Mouse (Mus musculus): ENCODE data around the gene Bptf.
"Not testable (repeated sequence)": the region's sequence is repeated elsewhere in the genome, so short reads cannot be mapped to it uniquely, and the experiment has no call there.

Bptf gene

DNA sequence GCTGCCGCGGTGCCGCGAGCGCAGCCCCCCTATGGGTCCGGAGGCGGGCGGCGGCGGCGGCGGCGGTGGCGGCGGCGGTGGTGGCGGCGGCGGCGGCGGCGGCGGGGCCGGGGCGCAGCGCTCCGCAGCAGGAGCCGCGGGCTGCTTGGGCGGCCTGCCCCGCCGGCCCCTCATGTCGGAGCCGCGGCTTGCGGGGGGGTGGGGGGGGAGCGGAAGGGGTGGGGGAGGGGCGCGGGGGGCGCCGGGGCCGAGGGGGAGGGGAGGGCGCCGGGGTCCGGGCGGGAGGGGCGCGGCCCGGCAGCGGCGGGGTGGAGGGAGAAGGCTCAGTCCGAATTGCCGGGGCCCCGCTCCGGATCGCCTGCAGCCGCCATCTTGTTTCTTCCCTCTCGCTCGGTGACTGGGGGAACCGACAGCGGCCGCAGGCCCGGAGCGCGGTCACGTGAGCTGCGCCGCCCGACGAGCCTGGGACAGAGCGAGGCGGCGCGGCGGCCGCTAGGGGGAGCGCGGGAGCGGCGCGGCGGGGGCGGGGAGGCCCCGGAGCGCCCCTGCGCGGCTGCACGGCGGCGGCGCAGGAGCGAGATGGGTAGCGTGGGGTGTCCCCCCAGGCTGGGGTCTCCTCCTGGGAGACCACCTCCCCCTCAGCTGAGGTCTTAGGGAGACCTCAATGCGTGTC, at the start of gene Bptf:
Bptf (minus strand) TSS at position 379 of the 673 bp plus-strand sequence.
- peak; percentile 92 for DNase-seq

DNA sequence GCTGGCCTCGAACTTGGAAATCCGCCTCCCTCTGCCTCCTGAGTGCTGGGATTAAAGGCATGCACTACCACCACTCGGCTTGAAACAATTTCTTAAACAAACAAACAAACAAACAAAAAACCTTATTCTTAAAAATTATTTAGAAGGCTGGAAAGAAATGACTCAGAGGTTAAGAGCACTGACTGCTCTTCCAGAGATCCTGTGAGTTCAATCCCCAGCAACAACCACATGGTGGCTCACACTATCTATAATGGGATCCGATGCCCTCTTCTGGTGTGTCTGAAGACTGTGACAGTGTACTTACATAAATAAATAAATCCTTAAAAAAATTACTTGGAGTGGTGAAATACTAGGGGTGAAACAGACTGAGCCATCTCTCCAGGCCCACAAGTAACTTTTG, 29.3 kb upstream of the Bptf start:
- no peak for DNase-seq

DNA sequence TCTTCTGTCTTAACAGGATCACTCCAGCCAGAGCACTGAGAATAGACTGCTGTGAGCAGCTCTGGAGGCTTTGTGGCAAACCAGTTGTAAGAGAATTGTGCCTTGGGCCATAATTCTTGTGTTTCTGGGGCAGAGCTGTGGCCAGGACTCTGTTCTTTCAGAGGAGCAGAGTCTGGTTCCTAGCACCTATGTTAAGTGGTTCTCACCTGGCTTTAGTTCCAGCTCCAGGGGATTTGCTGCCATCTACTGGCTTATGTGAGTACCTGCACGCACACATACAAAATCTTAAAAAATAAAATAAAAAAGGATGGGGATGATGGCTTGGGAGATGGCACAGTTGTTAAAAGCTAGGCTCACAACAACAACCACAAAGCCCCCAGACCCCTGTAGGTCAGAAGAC, 27.1 kb upstream of the Bptf start:
- DNase-seq: no peak

DNA sequence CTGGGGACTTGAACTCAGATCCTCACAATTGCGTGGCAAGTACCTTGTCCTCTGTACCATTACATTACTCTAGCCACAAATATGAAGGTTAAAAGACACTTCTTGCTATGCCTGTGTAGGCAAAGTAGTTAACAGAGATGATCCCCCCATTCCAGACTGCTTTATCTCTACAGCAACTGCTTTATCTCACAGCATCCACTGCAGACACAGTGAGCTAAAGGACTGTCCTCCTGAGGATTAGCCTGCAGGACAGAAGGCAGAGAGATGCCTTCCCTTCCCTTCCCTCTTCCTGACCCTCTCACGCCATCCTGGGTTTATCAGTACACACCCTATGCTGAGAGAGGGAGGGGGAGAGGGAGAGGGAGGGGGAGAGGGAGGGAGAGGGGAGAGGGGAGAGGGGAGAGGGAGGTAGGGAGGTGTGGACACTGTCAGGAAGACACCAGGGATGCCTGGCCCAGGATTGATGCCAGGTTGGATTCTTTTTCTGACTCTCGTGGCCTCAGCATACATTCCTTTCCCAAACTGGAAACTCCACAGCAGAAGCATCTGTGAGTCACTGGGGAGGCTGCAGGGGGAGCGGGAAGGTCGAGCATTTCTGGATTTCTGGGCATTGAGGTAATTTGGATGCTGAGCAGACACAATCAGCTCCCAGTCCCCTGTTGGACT, 25.2 kb upstream of the Bptf start:
- DNase-seq: no peak

DNA sequence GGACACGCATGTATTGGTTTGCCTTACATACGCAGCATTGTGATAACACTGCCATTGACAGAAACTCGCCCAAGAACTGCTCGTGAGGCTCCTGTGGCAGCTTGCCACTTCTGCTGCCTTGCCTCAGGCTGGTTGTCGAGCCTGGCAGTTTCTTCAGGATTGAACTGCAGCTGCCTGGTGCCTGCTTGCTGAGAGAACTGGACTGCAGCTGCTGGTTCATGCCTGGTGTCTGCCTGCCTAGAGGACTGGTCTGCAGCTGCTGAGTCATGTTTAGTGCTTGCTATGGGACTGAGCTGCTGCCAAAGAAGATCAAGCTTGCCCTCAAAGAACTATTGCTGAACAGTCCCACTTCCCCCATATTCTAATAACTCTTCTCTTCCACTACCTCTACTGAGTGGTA, 23.4 kb upstream of the Bptf start:
- DNase-seq: no peak

DNA sequence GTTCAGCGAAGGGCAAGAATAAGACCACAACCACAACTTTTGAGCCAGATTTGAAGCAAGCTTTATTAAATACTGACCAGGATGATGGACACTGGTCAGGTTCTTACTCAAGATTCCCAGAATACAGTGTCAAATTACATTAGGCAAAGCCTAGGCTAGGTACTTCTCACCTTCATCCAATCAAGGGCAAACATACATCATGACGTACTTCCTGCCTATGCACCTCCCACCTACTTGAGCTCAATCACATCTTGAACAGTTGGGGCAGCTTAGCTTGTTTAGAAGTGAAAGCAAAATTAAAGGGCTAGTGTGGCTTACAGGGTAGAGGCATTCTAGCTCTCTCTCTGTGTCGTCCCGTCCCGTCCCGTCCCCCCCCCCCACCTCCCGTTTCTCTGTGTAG, 22.5 kb upstream of the Bptf start:
- no peak for DNase-seq

DNA sequence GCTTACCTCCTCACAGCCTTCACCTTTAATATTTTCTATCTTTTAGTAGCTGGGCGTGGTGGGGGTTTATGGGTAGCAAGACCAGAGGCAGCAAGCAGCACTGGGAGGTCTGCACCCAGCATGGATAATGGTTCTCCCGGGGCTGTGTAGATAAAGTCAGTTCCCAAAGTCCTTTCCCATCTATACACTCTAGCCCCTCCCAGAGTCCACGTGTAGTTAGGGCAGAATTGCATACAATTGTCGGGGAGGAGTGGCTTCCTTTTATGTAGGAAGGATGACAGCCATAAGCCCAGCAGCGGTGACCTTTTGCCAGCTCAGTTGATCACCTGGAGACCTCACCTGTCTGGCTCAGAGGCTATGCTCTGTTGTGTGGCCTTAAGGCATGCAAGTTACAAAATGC, 21.7 kb upstream of the Bptf start:
- no peak for DNase-seq

DNA sequence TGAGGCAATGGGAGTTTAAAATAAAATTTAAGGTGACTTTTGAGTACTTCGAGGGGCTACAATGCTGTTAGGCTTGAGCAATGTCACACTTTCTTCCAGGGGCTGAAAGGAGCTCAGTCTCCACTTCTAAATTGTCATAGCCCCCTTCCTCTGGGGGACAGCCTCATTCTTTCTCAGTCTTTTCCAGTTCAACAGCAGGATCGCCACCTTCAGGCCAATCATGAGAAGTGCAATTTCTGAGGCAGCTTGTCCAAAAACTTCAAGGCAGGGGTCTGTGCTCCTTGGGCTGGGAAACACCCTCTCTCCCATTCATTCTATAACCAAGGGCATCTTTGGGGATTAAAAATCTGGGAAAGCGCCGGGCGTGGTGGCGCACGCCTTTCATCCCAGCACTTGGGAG, 19.9 kb upstream of the Bptf start:
- DNase-seq: peak; percentile 40

DNA sequence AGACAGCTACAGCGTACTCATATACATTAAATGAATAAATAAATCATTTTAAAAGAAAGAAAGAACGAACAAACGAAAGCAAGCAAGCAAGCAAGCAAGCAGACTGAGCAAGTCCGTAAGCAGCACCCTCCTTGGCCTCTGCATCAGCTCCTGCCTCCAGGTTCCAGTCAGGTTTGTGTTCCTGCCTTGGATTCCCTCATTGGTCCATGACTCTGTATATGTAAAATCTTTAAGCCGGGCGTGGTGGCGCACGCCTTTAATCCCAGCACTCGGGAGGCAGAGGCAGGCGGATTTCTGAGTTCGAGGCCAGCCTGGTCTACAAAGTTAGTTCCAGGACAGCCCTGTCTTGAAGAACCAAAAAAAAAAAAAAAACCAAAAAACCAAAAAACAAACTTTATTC, 12.0 kb upstream of the Bptf start:
- DNase-seq: not testable (repeated sequence)

DNA sequence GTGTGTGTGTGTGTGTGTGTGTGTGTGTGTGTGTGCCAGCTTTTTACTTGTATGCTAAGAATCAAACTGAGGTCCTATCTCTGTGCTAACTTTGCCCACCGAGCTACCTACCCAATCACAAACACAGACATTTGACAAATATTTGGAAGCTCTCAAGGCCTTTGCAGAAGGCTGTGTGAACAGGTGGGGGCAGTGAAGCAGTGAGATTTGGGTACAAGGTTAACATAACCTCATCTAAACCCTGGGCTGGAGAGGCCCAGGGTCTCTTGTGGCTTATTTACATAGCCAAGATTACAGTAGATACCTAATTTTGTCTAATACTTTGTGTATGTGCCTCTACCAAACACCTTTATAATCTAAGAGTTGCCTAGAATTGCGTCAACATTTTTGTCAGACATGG, 10.5 kb upstream of the Bptf start:
- DNase-seq: no peak

DNA sequence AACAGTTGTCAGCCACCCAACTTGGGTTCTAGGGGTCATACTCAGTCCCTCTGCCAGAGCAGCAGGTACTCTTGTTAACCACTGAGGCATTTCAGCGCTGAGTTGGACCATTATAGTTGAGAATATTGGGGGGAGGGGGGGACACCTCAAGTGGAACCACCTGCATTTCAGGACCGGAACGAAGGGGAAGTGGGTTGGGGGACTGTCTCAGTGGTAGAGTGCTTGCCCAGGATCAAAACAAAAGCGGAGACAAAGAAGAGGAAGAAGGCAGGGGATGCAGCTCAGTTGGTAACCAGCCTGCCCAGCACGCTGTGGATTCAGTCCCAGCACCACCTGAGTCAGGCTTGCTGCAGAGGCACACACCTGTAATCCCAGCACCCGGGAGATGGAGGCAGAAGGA, 8.8 kb upstream of the Bptf start:
- no peak for DNase-seq

DNA sequence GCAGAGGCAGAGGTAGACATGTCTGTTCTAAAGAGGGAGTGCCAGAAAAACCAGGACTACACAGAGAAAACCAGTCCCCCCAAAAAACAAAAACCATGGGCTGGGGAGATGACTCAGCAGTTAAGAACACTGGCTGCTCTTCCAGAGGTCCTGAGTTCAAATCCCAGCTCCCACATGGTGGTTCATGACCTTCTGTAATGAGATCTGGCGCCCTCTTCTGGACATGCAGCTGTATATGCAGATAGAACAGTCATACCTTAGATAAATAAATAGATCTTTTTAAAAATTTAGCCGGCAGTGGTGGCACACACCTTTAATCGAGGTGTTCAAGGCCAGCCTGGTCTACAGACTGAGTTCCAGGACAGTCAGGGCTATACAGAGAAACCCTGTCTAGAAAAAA, 6.7 kb upstream of the Bptf start:
- peak; percentile 42 for DNase-seq

DNA sequence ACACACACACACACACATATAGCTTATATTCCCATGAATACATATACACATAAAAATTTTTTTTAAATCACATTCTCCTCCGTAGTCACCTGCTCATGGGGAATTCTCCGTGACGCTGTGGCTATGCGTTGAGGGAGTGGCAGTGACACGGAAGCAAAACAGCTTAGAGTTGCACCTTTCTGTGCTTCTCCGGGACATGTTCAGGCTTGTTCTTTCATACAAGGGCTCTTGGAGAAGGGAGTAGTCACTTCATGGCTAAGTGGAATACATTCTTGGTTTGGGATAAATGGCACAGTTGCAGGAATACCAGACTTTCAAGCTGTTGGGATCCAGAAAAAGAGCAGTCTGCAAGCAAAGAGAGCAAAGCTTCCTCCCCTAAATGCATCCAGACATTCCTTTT, 5.7 kb upstream of the Bptf start:
- no peak for DNase-seq

DNA sequence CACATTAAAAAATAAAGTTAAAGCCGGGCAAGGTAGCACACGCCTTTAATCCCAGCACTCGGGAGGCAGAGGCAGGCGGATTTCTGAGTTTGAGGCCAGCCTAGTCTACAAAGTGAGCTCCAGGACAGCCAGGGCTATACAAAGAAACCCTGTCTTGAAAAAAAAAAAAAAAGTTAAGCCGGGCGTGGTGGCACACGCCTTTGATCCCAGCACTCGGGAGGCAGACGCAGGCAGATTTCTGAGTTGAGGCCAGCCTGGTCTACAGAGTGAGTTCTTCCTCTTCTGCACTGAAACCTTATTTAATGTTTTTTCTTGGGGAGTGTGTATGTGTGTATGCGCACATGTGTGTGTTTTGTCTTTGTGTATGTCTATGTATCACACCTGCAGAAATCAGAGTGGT, 4.5 kb upstream of the Bptf start:
- not testable (repeated sequence) for DNase-seq

DNA sequence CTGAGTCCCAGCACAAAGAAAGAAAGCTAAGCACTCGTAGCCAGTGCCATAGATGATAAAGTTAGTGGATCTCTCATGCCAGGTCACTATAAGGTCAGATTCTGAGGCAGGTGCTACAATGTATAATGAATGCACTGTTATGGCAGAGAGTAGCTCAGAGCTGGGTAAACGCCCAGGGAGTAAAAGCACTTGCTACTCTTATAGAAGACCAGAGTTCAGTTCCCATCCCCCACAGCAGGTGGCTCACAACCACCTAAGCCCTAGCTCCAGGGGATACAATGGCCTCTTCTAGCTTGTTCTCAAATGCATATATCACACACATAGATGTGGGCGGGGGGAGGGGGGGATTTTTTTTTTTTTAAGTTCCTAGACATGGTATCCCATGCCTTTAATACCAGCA, 3.8 kb upstream of the Bptf start:
- DNase-seq: no peak

DNA sequence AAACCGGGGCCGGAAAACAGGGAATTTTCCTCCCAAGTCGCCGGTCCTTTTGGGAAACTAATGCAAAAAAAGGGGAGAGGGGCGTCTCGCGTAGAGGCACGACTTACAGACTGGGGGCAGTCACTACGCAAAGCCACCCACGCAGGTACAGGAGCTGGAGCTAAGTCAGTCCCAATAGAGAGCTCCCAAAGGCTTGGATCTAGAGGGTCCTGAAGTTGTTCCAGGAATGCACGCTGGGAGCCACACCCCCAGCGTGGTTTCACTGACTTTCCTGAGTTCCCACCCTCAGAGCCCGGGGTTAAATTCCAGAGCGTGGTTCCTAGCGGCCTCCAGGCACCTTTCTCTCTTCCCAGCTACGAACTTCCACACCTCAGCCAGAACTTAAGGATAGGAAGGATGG, 499 bp upstream of the Bptf start:
- peak; percentile 38 for DNase-seq

DNA sequence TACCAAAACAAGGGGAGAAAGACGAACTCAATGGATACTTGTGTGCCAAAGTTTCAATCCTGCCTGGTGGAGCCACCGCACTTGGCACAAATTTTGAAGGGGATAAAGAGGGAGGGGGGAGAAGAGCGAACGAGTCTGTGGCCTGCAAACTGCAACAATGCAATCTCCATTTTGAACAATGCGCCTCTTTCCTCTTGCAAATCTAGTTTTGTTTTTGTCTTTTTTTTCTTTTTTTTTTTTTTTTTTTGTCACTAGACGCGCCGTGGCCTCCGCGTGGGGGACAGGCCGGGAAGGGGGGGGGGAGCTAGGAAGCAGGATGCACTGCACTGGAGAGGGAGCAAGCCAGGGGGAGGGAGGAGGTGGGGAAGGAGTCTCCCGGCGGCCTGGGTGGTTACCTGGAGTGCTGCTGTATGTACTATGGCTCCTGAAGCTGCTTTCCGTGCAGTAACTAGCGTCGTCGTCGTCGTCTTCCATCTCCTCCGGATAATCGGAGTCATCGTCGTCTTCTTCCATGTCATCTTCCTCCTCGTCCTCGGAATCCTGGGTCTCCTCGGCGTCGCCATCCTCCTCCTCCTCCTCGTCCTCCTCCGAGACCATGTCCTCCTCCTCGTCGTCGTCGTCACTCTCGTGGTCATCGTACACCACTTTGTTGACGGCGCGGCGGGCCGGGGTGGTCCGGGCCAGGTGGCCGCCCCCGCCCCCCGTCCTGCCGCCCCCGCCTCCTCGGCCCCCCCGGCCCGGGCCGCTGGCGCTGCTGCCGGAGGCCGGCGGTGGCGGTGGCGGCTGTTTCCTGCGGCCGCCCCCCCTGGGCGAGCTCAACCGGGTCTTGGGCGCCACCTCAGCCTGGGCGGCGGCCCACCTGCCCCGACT, 813 bp downstream of the Bptf start:
- DNase-seq: peak; percentile 78

DNA sequence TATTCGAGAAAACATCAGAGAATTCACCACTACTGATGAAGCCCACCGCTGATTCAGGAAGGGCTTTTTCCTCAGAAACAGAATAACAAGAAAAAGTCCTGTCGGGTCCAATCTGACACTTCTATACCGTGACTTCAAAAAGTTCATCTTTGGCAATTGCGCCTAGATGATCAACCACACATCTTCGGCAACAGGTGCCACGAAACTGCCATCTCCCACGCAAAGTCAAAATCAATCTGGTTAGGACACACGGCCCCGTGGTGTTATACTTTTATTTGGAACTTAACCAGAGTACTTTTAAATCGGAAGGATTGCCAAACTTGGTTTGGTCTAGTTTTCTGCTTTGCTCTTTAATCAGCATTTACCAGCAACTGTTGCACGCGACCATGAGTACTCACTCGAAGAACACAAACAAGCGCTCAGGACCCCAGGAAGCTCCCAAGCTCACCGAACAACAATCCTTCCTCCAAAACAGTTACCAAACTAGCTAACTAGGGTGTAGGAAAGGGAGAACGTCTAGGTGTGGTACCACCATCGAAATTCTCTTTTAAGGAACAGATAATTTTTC, 1.6 kb downstream of the Bptf start:
- DNase-seq: no peak

DNA sequence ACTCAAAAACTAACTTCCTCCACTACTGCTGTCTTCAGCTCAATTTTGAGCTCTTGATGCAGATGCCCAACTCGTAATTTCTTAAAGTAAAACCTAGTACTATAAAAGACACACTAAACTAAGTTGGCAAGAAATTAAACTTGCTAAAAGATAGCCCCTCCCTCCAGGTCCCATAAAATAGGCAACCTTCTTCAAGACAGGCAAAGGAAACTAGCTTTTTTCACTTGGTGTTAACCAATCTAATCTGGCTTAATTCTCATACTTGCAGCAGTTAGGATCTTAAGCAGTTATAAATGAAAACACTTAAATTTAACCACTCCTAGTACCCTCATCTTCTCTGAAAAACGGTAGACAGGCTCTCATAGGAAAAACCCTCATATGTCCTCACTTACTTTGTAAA, 2.3 kb downstream of the Bptf start:
- no peak for DNase-seq

DNA sequence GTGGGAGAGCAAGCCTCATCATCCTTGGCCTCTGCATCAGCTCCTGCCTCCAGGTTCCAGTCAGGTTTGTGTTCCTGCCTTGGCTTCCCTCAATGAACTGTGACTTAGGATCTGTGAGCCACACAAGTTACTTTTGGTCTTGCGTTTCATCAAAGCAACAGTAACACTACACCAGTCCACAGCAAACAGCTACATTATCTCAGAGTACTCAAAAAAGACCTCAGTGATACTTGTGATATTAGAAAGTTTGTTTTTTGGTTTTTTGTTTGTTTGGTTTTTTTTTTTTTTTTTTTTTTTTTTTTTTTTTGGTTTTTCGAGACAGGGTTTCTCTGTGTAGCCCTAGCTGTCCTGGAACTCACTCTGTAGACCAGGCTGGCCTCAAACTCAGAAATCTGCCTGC, 5.2 kb downstream of the Bptf start:
- not testable (repeated sequence) for DNase-seq

DNA sequence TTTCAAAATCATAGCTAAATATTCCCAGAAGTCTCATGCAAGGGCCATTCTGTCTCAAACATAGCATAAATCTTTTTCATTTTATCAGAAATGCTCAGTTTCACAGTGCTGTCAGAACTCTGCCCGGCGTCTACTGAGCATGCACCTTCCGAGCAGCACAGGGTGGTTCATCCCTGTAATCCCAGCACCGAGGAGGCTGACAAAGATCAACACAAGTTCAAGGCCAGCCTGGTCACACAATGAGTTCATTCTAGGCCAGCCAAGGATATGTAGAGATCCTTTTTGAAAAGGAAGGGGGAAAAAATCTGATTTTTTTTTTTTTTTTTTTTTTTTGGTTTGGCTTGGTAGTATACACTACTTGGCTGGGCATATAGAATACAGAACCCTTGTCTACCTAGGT, 6.9 kb downstream of the Bptf start:
- DNase-seq: no peak

DNA sequence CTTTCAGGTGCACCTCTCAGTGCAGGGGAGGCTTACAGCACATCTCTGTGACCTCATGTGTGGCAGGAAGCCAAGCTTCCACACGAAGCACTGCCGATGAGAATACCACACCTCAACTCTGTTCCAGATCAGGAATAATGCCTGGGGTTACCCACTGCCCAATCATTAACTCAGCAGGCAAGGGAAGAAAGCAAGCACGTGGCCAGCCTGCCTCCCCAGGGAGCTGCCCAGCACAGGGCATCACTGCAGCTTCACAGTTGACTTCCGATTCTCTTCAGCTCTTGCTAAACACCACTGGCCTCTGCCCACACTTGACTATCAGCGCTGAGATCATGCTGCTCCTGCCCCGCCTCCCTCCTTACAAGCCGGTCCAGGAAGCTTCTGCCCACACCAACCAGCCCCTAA, 7.6 kb downstream of the Bptf start:
- peak; percentile 73 for DNase-seq

DNA sequence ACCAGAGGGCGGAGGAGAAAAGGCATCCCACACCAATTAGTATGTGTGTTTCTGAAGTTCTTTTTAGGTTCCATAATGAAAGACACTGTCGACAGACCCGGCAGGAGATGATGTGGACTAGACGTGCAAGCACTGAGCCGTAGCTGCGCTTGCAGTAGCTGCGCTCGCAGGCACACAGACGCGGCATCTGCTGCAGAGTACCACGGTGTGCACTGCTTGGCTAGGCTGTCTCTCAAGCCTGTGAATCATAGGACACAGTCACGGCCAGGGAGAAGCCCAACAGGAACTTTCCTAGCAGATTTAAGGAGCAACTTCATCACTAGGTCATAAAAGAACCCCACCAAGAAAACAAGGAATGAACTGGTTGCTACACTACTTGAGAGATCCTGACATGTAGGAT, 14.1 kb downstream of the Bptf start:
- no peak for DNase-seq

Measured in lung, postnatal 10 days (tissue).